Mouse (Mus musculus) bone marrow macrophage, adult 2 months (primary cell): ENCODE measurements at regions not wholly inside any gene's neighbourhood (a gene's known extent, or its start where the extent isn't known, plus 50 kb on each side); places are given as distances from the start of the nearest gene placed in this dataset.

Experiments
- CTCF ChIP-seq: IDR thresholded peaks from 2 replicates; pipeline ENCODE4 v1.5.1; 2012; ENCODE audit warnings: low read depth, mild to moderate bottlenecking, low read length, moderate library complexity
- POLR2A ChIP-seq: IDR thresholded peaks from 2 replicates; pipeline ENCODE4 v1.6.1; 2012; ENCODE audit warnings: mild to moderate bottlenecking, low read depth, low read length, borderline replicate concordance

DNA sequence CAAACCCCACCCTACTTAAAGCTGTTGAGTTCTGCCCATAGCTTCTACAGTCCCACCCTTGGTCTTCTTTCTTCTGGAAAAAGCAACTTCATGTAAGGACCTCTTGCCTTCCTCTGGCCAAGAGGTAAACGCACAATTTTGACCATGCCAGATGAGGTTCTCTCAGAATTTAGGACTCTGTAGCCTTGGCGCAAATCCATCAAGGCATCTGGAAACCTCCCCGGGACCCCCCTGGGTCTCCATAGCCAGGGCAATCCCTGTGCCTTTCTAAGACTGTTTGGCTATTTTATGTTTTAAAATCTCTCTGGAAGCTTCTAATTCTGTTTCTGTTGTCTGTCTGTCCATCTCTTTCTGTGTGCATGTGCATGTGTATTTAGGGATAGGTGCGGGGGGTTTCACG, 110.3 kb downstream of the 2410131K14Rik start:
- TF ChIP-seq POLR2A (no peak), CTCF (no peak)
